Mouse (Mus musculus): Measurements from ENCODE around the gene Emilin1. TPM values are rescaled to one million over a fixed set of nuclear protein-coding genes. Genes with fewer than 3 reads are reported as not detected.

Emilin1 gene
- total RNA-seq, 2 experiments from 2014 or later, result 2.0 TPM

GRCm38 (mm10) chr5:30910481-30910880 lies 2.7 kb upstream of the Emilin1 start:
- Histone ChIP-seq H3K27ac (no peak overlapping the region), H3K4me3 (no peak overlapping the region)
- TF ChIP-seq CTCF (conservative IDR thresholded peaks at IDR 0.05), result no peak
- DNase-seq (ENCODE audit: low spot score in 2 of 2), result no peak

- Histone ChIP-seq H3K4me3 (no peak overlapping the region), H3K27ac (peak overlapping the region; percentile 48; the same call in 1 of the 2 replicates)
- DNase-seq (ENCODE audit: low spot score in 2 of 2), result no peak
- TF ChIP-seq CTCF (conservative IDR thresholded peaks at IDR 0.05), result no peak
These were observed 1.0 kb upstream of the Emilin1 start for GRCm38 (mm10) chr5:30912156-30912555.

GRCm38 (mm10) chr5:30914101-30914635 lies 966 bp downstream of the Emilin1 start:
- H3K27ac ChIP-seq, result no peak overlapping the region
- no peak for DNase-seq (ENCODE audit: low spot score in 2 of 2)
- no peak for TF ChIP-seq CTCF (conservative IDR thresholded peaks at IDR 0.05)
- no peak overlapping the region for H3K4me3 ChIP-seq

- DNase-seq (ENCODE audit: low spot score in 2 of 2), result no peak
- Histone ChIP-seq H3K4me3 (no peak overlapping the region), H3K27ac (no peak overlapping the region)
- no peak for TF ChIP-seq CTCF (conservative IDR thresholded peaks at IDR 0.05)
These were observed 1.6 kb downstream of the Emilin1 start for GRCm38 (mm10) chr5:30914849-30915248.

- peak overlapping the region; percentile 55; the same call in 1 of the 2 replicates for H3K27ac ChIP-seq
- no peak for DNase-seq (ENCODE audit: low spot score in 2 of 2)
- TF ChIP-seq CTCF (conservative IDR thresholded peaks at IDR 0.05), result no peak
- no peak overlapping the region for H3K4me3 ChIP-seq
These were observed 2.3 kb downstream of the Emilin1 start for GRCm38 (mm10) chr5:30915456-30915855.

GRCm38 (mm10) chr5:30915974-30916433 lies 2.8 kb downstream of the Emilin1 start:
- DNase-seq (ENCODE audit: low spot score in 2 of 2), result peak; percentile 87 to 95
- peak; percentile 83 for TF ChIP-seq CTCF (conservative IDR thresholded peaks at IDR 0.05)
- peak overlapping the region; percentile 79 for H3K27ac ChIP-seq

GRCm38 (mm10) chr5:30916841-30917240 lies 3.6 kb downstream of the Emilin1 start:
- no peak overlapping the region for H3K4me3 ChIP-seq
- no peak for DNase-seq (ENCODE audit: low spot score in 2 of 2)
- H3K27ac ChIP-seq, result peak overlapping the region; percentile 79; the same call in 1 of the 2 replicates
- TF ChIP-seq CTCF (conservative IDR thresholded peaks at IDR 0.05), result no peak

More at GRCm38 (mm10) chr5:30915974-30916433, 2.8 kb downstream of the Emilin1 start:
- peak overlapping the region; percentile 12; the same call in 1 of the 2 replicates for H3K4me3 ChIP-seq

- DNase-seq (ENCODE audit: low spot score in 2 of 2), result no peak
- peak overlapping the region; percentile 79; the same call in 1 of the 2 replicates for H3K27ac ChIP-seq
- no peak for TF ChIP-seq CTCF (conservative IDR thresholded peaks at IDR 0.05)
- H3K4me3 ChIP-seq, result no peak overlapping the region
These were observed 4.1 kb downstream of the Emilin1 start for GRCm38 (mm10) chr5:30917348-30917747.

- TF ChIP-seq CTCF (conservative IDR thresholded peaks at IDR 0.05), result no peak
- DNase-seq (ENCODE audit: low spot score in 2 of 2), result no peak
- Histone ChIP-seq H3K4me3 (no peak overlapping the region), H3K27ac (no peak overlapping the region)
These were observed 4.9 kb downstream of the Emilin1 start for GRCm38 (mm10) chr5:30917891-30918670.

- no peak overlapping the region for H3K27ac ChIP-seq
- DNase-seq (ENCODE audit: low spot score in 2 of 2), result no peak
- no peak overlapping the region for H3K4me3 ChIP-seq
- TF ChIP-seq CTCF (conservative IDR thresholded peaks at IDR 0.05), result no peak
These were observed 5.5 kb downstream of the Emilin1 start for GRCm38 (mm10) chr5:30918691-30919090.

- no peak for DNase-seq (ENCODE audit: low spot score in 2 of 2)
- Histone ChIP-seq H3K4me3 (no peak overlapping the region), H3K27ac (no peak overlapping the region)
- no peak for TF ChIP-seq CTCF (conservative IDR thresholded peaks at IDR 0.05)
These were observed 6.8 kb downstream of the Emilin1 start for GRCm38 (mm10) chr5:30919831-30920614.

- TF ChIP-seq CTCF (conservative IDR thresholded peaks at IDR 0.05), result no peak
- no peak overlapping the region for H3K4me3 ChIP-seq
- DNase-seq (ENCODE audit: low spot score in 2 of 2), result no peak
- H3K27ac ChIP-seq, result no peak overlapping the region
These were observed 7.4 kb downstream of the Emilin1 start for GRCm38 (mm10) chr5:30920621-30921020.
